Mouse (Mus musculus) heart, embryonic 16.5 days (tissue): ENCODE results near the gene Cntnap1. TPM values are rescaled to one million over a fixed set of nuclear protein-coding genes. Genes with fewer than 3 reads are reported as not detected.
A peak's percentile ranks its signal among the peaks of the same experiment; 100 is the strongest.

Experiments
- ATAC-seq: fragments of 200-750 bp; cut with Nextera tagmentation; replicated peaks from 2 replicates; pipeline ENCODE4 v1.8.0; 2017; ENCODE audit warnings: moderate number of reproducible peaks; ENCODE audit not compliant: insufficient read depth, low FRiP score; ENCODE audit errors: extremely low read depth
- H3K27ac ChIP-seq: fragments of 300-500 bp; sonication (generic); 2 replicates; pipeline ENCODE4 v1.5.1; 2014; ENCODE audit warnings: mild to moderate bottlenecking, low read length, control low read depth, moderate library complexity
- H3K27me3 ChIP-seq: fragments of 300-500 bp; sonication (generic); 2 replicates; pipeline ENCODE4 v1.6.1; 2014; ENCODE audit warnings: low read length, mixed read lengths; ENCODE audit not compliant: control insufficient read depth, insufficient read depth
- H3K36me3 ChIP-seq: fragments of 300-500 bp; sonication (generic); 2 replicates; pipeline ENCODE4 v1.6.1; 2014; ENCODE audit not compliant: control insufficient read depth, insufficient read depth
- H3K4me1 ChIP-seq: fragments of 300-500 bp; sonication (generic); 2 replicates; pipeline ENCODE4 v1.6.1; 2014; ENCODE audit warnings: low read length, mixed read lengths; ENCODE audit not compliant: control insufficient read depth, insufficient read depth
- H3K4me2 ChIP-seq: fragments of 300-500 bp; sonication (generic); 2 replicates; pipeline ENCODE4 v1.6.1; 2014; ENCODE audit warnings: low read depth, mild to moderate bottlenecking, control low read depth, low read length
- H3K4me3 ChIP-seq: fragments of 300-500 bp; sonication (generic); 2 replicates; pipeline ENCODE4 v1.5.1; 2014; ENCODE audit warnings: mild to moderate bottlenecking, control low read depth, low read length
- H3K9ac ChIP-seq: fragments of 300-500 bp; sonication (generic); 2 replicates; pipeline ENCODE4 v1.6.1; 2014; ENCODE audit warnings: low read length, control low read depth
- H3K9me3 ChIP-seq: fragments of 300-500 bp; sonication (generic); replicated peaks from 2 replicates; pipeline ENCODE4 v1.6.1; 2016; ENCODE audit warnings: low read length; ENCODE audit not compliant: control insufficient read depth
- WGBS: fragments of 180-500 bp; shearing (Covaris S2); extraction: QIAGEN DNeasy Blood & Tissue Kit; methylation state at CpG from one replicate; pipeline ENCODE4 v1.1.7; 2014; 5-methylcytosine and 5-hydroxymethylcytosine counted together
- microRNA-seq: library from miRNA; unstranded; fragments of <30 nt; microRNA quantifications from one replicate; pipeline ENCODE4, GENCODE M21; 2017
- polyA plus RNA-seq: library from polyadenylated mRNA; unstranded; fragments of >200 nt; fragmentation: Nextera tagmentation; extraction: Ambion mirVana; gene quantifications from 2 replicates; pipeline ENCODE4 v1.2.1, GENCODE M21; 2015

Gene Cntnap1
- polyA plus RNA-seq, 1 experiment from 2014 or later = 1.0 TPM

DNA sequence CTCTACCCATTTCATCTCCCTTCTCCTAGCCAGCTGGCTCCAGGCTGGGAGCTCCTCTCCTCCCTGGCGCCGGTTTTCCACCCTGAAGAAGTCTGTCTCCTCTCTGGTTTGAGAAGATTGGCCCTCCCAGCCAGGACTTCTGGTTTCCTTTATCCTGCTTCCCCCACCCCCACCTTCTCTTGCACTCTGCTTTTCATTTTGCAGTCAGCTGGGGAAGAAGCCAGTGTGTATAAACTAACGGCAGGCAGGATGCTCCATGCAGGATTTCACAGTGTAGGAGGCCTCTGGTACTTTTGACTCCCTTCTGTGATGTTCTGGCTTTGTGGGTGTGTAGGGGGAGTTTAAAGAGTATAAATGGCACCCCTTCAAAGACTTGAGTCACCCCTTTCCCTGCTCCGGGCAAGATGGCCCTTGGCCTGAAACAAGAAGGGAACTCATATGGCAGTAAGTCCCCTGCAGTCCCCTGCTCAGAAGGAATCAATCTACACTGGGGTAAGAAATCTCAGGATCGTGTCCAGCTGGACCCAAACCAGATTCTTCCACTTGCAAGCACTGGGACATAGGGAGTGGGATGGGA is 67.8 kb downstream of the Cntnap1 start:
- Histone ChIP-seq H3K27ac (peak overlapping the region; percentile 46), H3K9ac (no peak overlapping the region), H3K9me3 (no peaks in the 10 kb centered on the region), H3K36me3 (no peaks in the 10 kb centered on the region), H3K27me3 (no peaks in the 10 kb centered on the region), H3K4me3 (no peak overlapping the region), H3K4me1 (no peaks in the 10 kb centered on the region), H3K4me2 (no peak overlapping the region)
- peak; percentile 67 for ATAC-seq
- 37% methylated on average over 5 of the region's 5 CpGs for WGBS

Small RNAs within 50 kb of the gene (microRNA-seq; reads per million reads assigned to microRNA genes)
- not detected for gene Gm27626

Other genes with a start within 250 kb of the Cntnap1 start
- 60.4 and 64.9 TPM in 2 replicates for gene Stat3, start 231.0 kb upstream of the Cntnap1 start, polyA plus RNA-seq
- 428 and 460 TPM in 2 replicates for gene Cavin1, start 199.6 kb upstream of the Cntnap1 start, polyA plus RNA-seq
- gene Atp6v0a1, start 161.1 kb upstream of the Cntnap1 start, polyA plus RNA-seq = 50.7 and 53.6 TPM in 2 replicates
- gene Naglu, start 100.5 kb upstream of the Cntnap1 start, polyA plus RNA-seq = 11.5 and 13.1 TPM in 2 replicates
- gene Hsd17b1, start 92.1 kb upstream of the Cntnap1 start, polyA plus RNA-seq = 0.21 and 0.28 TPM in 2 replicates
- 29.9 and 30.0 TPM in 2 replicates for gene Coasy, start 88.0 kb upstream of the Cntnap1 start, polyA plus RNA-seq
- gene Mlx, start 83.2 kb upstream of the Cntnap1 start, polyA plus RNA-seq = 38.6 and 41.7 TPM in 2 replicates
- 22.6 and 25.7 TPM in 2 replicates for gene Psmc3ip, start 75.1 kb upstream of the Cntnap1 start, polyA plus RNA-seq
- gene Retreg3, start 50.6 kb upstream of the Cntnap1 start, polyA plus RNA-seq = 14.5 and 14.9 TPM in 2 replicates
- gene Tubg1, start 50.6 kb upstream of the Cntnap1 start, polyA plus RNA-seq = 70.9 and 72.6 TPM in 2 replicates
- gene Tubg2, start 14.6 kb upstream of the Cntnap1 start, polyA plus RNA-seq = 3.0 and 3.3 TPM in 2 replicates
- 8.7 and 11.5 TPM in 2 replicates for gene Plekhh3, start 828 bp downstream of the Cntnap1 start, polyA plus RNA-seq
- 0.16 and 0.60 TPM in 2 replicates for gene Ccr10, start 4.9 kb downstream of the Cntnap1 start, polyA plus RNA-seq
- 14.7 and 17.1 TPM in 2 replicates for gene Ezh1, start 55.9 kb downstream of the Cntnap1 start, polyA plus RNA-seq
- gene Ramp2, start 75.5 kb downstream of the Cntnap1 start, polyA plus RNA-seq = 203 and 204 TPM in 2 replicates
- 105 and 107 TPM in 2 replicates for gene Vps25, start 83.2 kb downstream of the Cntnap1 start, polyA plus RNA-seq
- 6.8 and 7.3 TPM in 2 replicates for gene Wnk4, start 90.0 kb downstream of the Cntnap1 start, polyA plus RNA-seq
- gene Cntd1, start 108.5 kb downstream of the Cntnap1 start, polyA plus RNA-seq = 0.87 and 0.91 TPM in 2 replicates
- 166 and 175 TPM in 2 replicates for gene Coa3, start 108.6 kb downstream of the Cntnap1 start, polyA plus RNA-seq
- gene Becn1, start 131.8 kb downstream of the Cntnap1 start, polyA plus RNA-seq = 135 TPM in 2 replicates
- 94.1 and 103 TPM in 2 replicates for gene Psme3, start 145.7 kb downstream of the Cntnap1 start, polyA plus RNA-seq
- gene Aoc2, start 154.5 kb downstream of the Cntnap1 start, polyA plus RNA-seq = 0.89 and 0.92 TPM in 2 replicates
- gene Aoc3, start 160.1 kb downstream of the Cntnap1 start, polyA plus RNA-seq = 2.2 and 2.6 TPM in 2 replicates
- gene G6pc, start 197.0 kb downstream of the Cntnap1 start, polyA plus RNA-seq = not detected in 2 replicates
- 42.8 and 44.6 TPM in 2 replicates for gene Aarsd1, start 247.1 kb downstream of the Cntnap1 start, polyA plus RNA-seq